Mouse (Mus musculus): Measurements from ENCODE around the gene Cldn14.

DNA sequence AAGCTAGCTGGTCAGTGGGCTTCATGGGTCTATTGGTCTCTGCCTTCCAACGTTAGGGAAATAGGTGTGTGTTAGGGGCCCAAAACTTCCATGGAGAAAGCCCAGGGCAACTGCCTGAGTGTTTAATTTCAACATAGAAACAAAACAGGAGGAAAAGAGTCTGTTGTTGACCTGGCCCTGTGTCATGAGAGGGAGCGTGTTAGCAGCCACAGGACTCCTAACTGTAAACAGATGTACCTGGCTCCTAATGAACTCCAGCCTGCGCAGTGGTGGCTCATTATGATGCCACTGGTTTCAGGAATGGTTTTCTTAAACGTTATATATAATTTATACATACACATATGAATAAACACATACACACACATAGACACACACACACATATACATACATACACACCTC is 68.7 kb downstream of the Cldn14 start:
- TF ChIP-seq CTCF (IDR thresholded peaks at IDR 0.05; ENCODE audit: low read depth, low read length) = no peak
- no peak for TF ChIP-seq EP300 (IDR thresholded peaks at IDR 0.05; ENCODE audit: insufficient read depth, low read depth, low read length)
- TF ChIP-seq POLR2A (IDR thresholded peaks at IDR 0.05; ENCODE audit: insufficient read depth, low read length) = no peak

Data from ES-Bruce4 (cell line).